Mouse (Mus musculus): ENCODE data around the gene Gm17482.

DNA sequence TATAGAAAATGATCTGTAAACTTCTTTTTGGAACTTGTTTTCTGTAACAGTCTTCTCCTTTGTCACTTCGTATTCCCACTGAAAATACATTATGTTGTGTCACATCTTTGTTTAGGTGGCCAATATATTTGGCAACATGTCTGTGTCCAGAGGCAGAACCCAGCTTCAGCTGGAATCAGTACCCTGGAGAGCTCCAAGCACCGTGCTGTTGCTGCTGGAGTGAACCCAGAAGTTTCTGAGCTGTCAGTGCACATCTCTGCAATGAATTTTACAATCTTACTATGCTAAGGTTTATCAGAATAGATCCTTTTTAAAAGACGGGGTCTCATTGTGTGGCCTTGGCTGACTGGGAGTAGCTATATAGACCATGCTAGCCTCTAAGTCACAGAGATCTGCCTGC lies 48.3 kb upstream of the Gm17482 start:
- TF ChIP-seq POLR2A (IDR thresholded peaks at IDR 0.05; ENCODE audit: borderline replicate concordance, low read depth, low read length) (no peak), CTCF (IDR thresholded peaks at IDR 0.05; ENCODE audit: low read depth, low read length) (no peak)
